Mouse (Mus musculus) common myeloid progenitor, adult 5-6 weeks (primary cell): Measurements from ENCODE around the gene Lgr6. TPM values are rescaled to one million over a fixed set of nuclear protein-coding genes. Genes with fewer than 3 reads are reported as not detected.
A peak's percentile ranks its signal among the peaks of the same experiment; 100 is the strongest.

Source experiments
- ATAC-seq: replicated peaks from 2 replicates; pipeline ENCODE4 v1.8.0; 2016; ENCODE audit warnings: low read depth, mild to moderate bottlenecking, moderate TSS enrichment, inconsistent platforms; ENCODE audit not compliant: poor library complexity, severe bottlenecking
- total RNA-seq: library from RNA; stranded (forward); fragments of 200-1000, 187-1606 nt; gene quantifications from 2 replicates; pipeline ENCODE4 v1.2.3, GENCODE M21; 2017

Gene Lgr6
- 0.05 TPM in 1 of 2 replicates, not detected in the other for total RNA-seq

- no peak for ATAC-seq
These were observed at the start of gene Lgr6 for GRCm38 (mm10) chr1:135105124-135105523. TSS of gene Lgr6 (minus strand) at chr1:135105276.

GRCm38 (mm10) chr1:135154411-135154959 is 49.4 kb upstream of the Lgr6 start:
- ATAC-seq = peak; percentile 94

- ATAC-seq = no peak
These were observed 48.9 kb upstream of the Lgr6 start for GRCm38 (mm10) chr1:135154011-135154410.

GRCm38 (mm10) chr1:135148996-135149395 is 43.9 kb upstream of the Lgr6 start:
- ATAC-seq = no peak

DNA sequence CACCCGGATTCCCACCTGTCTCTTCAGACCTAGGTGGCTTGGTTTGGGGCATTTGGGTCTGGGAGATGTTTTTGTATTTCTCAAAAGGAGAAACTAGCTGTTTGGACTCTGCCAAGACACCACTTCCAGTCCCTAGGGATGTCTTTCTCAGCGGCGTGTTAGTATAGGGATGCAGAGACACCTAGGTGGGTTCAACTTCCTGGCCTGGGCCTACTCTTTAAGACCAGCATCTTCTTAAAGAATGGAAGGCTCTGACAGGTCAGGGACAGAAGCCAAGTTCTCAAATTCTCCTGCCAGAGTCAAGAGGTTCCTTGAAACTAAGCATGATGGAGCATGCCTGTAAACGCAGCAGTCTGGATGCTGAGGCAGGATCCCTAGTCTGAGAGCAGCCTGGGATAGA is 43.4 kb upstream of the Lgr6 start:
- ATAC-seq = no peak

GRCm38 (mm10) chr1:135147702-135148058 is 42.6 kb upstream of the Lgr6 start:
- ATAC-seq = peak; percentile 74

DNA sequence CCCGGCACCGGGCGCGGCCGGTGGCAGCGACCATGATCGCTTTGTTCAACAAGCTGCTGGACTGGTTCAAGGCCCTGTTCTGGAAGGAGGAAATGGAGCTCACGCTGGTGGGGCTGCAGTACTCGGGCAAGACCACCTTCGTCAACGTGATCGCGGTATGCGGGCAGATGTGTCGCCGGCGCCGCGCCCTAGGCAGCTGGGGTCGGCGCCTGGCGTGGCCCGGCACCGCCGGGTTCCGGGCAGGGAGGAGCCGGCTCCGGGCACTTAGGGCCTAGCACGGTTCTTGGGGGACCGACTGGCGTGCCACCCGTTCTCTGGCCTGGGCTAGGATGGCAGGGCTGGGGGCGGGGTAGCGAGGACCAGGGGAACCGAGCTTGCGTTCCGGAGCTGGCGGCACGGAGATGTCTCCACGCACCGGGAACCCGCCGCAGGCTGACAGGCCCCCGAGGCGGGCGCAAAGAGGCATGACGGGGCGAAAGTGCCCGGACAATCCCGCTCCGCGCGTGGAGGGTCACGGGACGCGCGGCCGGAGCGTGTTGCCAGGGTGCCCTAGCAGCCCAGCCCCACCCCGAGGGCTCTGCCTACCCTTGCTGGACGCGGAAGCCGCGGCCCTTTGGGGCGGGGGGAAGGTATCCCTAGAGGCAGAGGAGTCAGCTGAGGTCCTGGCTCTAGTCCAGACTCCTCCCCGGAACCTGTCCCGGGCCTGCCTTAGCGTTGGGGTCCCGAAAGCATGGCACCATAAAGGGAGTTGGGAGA is 42.0 kb upstream of the Lgr6 start:
- peak; percentile 73 for ATAC-seq

DNA sequence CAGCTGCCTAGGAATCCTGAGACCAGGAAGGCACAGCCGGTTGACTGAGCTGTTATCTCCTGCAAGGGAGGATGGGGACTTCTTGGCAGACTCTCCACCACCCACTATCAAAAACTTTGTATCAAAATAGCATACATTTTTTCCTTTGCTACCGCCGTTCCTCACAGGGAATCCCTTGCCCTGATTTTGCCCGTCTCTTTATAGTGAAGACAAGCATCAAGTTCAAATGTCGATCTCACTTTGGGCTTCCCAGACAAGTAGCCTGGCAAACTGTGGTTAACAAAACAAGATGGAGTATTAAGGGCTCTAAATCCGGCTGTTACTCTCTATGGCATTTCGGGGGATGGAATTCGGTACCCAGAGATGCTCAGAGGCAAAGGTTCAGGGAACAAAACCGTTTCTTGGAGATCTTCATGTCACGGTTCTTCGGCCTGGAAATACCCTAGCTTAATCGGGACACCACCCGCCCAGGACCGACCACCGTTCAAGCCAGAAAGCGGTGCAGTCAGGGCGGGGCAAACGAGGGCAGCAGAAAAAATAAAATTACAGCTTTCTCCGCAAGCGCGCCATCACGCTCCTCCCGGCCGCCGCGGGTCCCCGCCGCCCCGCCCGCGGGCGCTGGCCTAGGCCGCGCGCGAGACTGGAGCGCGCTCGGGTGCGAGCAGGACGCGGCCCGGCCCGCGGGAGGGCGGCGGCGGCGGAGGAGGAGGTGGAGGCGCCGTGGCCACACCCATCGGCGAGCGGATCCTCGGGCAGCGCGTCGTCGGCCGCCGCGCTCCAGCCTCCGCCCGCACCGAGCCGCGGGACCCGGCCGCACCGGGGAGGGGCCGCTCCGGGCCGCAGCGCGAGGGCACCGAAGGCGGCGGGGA is 41.2 kb upstream of the Lgr6 start, which contains the start of gene Arl8a:
Gene Arl8a, plus strand, starts transcription at position 748 of the 869 bp plus-strand sequence.
- ATAC-seq = peak; percentile 45

DNA sequence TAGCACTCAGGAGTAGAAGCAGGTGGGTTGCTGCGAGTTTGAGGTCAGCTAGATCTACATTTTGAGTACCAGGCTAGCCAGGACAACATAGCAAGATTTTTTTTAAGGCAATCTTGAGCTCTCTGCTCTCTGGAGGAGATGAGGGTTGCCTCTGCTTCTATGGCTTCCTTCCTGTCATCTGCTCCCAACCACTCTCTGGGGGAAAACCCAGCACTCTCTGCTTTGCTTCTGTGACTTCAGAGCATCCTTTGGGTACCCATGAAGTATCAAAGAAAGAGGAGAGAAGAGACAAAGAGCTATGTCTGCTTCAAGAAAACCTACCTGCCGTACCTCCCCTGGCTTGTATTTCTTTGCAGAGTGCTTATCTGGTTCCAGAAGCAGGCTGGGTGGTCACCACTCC is 38.9 kb upstream of the Lgr6 start:
- ATAC-seq = no peak

DNA sequence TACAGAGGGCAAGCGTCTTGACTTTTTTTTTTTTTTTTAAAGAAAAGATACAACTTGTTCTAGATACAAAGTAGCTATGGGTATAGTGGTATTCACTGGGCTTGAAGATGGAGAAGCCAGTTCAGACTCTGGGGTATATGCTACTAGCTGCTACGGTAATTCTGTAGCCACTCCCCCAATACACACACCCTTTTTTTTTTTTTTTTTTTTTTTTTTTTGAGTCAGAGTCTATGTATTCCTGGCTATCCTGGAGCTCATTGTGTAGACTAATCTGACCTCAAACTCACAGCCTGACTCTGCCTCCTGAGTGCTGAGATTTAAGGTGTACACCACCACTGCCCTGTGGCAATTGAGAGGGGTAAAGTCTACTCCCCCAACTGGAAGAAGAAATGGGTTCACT is 37.4 kb upstream of the Lgr6 start:
- ATAC-seq = no peak

DNA sequence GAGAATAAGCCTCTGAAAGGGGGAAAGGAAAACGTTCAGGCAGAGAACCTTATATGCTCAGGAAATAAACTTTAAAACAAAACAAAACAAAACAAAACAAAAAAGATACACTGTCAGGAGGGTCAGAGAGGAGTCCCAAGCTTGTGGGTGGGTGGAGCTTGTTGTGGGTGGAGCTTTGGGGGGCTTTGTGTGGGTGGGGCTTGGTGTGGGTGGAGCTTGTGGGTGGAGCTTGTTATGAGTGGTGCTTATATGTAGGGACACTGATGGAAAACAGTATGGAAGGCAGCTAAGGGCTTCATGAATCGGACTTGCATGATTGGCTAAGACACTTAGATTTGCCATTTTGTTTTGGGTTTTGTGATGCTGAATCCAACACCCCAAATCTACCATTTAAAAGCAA is 34.8 kb upstream of the Lgr6 start:
- no peak for ATAC-seq

- ATAC-seq = peak; percentile 27
These were observed 31.4 kb upstream of the Lgr6 start for GRCm38 (mm10) chr1:135136500-135136899.

DNA sequence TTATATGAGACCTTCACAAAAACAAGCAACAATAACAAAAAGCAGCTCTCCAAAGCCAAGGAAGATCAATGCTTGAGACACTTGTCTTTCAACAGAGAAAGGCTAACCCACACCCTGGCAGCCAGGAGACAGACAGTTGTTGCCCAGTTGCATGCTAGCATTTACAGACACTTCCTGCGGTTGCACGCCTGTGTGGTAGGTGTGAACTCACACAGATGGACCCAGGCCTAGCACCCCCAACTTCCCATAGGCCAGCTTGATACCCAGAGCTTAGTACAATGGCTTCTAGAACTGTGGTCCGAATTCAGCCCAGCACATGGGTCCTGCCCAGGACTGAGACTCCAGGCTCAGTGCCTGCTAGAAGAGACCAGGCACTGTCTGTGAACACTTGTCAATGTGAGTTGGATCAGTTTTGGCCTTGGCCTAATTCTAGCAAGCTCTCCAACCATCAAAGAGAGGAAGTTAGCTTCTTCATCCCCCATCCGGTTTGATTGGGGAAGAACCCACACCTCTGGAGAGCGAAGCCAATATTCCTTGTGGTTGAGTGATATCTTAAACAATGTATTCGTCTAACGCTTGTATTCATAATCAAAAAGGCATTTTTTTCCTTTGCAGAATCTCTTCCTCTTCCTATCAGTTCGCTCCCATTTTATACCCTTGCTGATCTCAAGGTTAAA is 30.2 kb upstream of the Lgr6 start:
- ATAC-seq = no peak

- no peak for ATAC-seq
These were observed 28.8 kb upstream of the Lgr6 start for GRCm38 (mm10) chr1:135133678-135134435.

DNA sequence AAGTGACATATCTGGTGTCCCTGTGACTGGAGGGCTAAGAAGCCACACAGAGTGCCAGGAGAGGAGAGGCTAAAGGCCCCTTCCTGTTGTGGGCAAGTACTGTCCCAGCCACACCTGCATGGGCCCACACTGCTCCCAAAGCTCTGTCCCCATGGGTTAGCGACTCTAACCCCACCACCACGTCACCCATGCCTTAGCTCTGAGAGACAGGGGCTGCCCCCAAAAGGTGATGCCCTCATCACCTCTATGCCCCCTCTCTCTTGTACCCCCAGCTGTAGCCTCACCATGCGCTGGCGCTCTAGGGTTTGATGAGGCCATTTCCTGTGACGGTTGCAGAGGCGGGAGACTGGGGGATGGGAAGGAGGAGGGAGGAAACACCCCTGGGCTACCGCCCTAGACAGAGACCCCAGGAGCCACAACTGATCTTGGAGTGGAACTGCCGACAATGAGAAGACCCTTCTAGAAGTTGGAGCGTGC is 27.9 kb upstream of the Lgr6 start:
- peak; percentile 23 for ATAC-seq

- peak; percentile 70 for ATAC-seq
These were observed 27.4 kb upstream of the Lgr6 start, which contains the start of gene Ptpn7 for GRCm38 (mm10) chr1:135132473-135132872. TSS of gene Ptpn7 (plus strand) at chr1:135132700.

DNA sequence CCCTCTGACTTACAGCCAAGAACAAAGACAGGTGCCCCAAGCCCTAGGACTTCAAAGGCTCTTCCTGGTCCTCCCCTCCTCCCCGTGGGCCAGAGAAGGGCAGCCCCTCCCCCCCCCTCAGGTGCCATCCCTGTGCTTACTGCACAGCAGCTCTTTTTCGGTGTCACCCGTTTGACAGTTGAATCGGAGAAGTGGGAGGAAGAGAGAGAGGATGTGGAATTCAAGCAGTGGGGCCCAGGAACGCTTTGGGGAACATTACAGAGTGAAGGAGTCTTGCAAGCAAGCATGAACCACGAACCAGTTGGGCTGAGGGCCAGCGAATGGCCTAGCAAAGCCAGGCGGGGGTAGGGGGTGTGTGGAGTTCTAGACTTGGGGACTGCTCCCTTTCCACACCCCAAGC is 26.5 kb upstream of the Lgr6 start:
- ATAC-seq = no peak

DNA sequence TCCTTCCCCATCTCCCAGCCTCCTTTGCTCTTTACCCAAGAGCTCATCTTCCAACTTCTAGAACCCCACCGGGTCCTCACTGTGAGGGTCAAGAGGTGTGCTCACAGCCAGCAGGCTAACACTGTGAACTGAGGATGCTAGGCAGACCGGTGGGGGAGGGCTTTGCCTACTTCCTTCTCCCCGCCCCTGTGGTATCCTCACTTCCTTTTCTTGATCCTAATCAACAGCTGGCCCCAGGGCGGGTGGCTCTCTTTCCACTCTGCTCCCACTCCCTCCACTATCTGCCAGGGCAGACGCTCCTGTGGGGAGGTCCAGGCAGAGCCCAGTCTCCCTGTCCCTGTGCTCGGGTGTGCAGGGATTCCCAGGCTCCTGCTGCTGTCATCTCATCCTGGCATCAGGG is 26.0 kb upstream of the Lgr6 start:
- ATAC-seq = peak; percentile 52

DNA sequence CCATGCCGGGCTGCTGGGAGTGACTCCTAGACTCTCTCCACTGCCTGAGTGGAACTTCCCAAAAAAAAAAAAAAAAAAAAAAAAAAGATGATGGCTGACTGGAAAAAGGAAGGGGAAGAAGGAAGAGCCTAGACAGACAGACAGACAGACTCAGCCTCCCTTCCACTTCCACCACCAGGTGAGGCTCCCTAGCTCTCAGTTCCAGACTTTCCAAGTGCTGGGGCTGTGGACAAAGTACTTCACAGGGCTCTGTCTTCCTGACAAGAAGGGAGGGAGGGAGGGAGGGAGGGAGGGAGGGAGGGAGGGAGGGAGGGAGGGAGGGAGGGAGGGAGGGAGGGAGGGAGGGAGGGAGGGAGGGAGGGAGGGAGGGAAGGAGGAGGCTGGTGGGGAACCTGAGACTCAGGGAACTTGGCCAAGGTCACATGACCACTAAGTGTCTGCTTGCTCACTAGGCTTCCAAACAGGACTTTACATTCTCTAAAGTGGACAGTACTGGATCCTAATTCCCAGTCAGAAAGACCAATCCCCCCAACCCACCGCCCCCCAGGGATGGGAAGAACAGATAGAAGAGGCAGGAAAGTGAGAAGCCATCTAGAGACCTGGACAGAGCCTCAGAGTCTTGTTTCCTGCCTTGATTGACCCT is 25.4 kb upstream of the Lgr6 start:
- ATAC-seq = no peak
